Mouse (Mus musculus): ENCODE measurements around the gene Tmem253.
"Not testable (repeated sequence)": the region's sequence is repeated elsewhere in the genome, so short reads cannot be mapped to it uniquely, and the experiment has no call there.

Tmem253 gene

GRCm38 (mm10) chr14:52021138-52021529 lies 5.7 kb downstream of the Tmem253 start:
- in situ Hi-C loops (cut with MboI, MseI) = no loop called here

GRCm38 (mm10) chr14:52021568-52022212 lies 6.2 kb downstream of the Tmem253 start:
- in situ Hi-C loops (cut with MboI, MseI) = no loop called here

DNA sequence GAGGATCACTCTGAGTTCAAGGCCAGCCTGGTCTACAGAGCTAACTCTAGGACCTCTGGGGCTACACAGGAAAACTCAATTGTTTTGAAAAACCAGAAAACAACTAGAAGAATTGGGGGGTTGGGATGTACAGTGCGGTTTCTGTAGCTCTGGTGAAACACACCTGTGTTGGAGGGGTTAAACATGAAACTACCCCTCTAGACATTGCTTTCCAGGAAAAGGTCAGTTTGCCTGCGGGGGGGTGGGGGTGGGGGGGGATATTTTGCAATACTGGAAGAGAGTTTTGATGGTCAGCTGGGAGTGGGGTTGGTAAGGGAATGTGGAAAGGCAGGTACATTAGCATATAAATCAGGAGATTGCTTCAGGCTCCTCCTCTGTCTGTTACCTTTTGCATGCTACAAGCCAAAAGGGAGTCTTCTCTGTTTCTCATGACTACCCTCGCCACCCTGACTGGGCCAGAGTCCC lies 6.8 kb downstream of the Tmem253 start:
- in situ Hi-C loops (cut with MboI, MseI) = no loop called here

DNA sequence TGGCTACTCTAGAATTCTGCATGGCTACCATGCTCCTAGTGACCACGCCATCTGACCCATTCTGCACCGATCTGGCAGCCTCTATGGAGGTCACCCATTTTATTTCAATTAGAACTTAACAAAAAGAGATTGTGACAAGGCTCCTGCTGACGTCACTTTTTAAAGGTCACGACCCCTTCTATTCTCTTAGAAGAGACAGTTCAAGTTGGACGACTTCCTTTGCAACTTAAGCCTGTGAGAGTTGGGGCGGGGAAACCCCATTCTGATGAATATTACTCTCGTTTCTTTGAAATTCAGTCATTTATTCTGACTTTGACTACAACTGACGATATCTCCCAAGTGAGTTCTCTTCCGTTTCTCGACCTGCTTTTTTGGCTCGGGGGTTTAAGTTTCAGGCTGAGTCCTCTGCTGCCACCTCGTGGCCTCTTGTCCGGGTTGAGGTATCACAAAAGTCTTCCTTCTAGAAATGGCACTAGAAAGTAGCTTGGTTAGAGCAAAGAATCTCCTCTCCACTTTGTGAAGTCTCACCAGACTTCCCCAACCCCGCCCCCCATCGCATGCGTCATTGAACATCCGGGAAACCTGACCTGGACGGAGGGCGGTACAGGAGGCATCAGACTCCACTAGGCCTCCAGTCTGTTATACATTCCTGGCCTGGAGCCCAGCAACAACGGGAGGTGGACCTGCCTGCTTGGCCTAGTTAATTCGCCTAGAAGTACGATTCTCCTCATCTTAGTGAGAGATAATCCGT lies 7.4 kb downstream of the Tmem253 start:
- in situ Hi-C loops (cut with MboI, MseI) = no loop called here

GRCm38 (mm10) chr14:52024133-52024532 lies 8.7 kb downstream of the Tmem253 start:
- in situ Hi-C loops (cut with MboI, MseI) = no loop called here

GRCm38 (mm10) chr14:52026342-52026741 lies 10.9 kb downstream of the Tmem253 start:
- in situ Hi-C loops (cut with MboI, MseI) = no loop called here

DNA sequence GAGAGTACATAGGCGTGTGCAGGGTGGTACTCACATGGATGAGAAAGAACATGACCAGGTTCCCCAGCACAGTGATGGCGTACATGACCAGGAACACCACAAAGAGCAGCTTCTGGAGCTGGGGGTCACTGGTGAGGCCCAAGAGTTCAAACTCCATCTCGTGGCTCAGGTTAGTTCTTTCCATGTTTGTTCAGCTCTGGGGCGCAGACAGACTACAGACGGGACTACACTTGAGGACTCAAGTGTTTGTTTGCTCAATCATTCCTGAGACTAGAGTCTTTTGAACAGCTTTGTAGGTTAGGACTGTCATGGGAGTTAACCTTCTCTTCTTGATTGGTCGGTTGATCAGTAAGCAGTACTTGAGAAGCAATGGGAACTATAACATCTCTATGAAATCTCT lies 20.5 kb downstream of the Tmem253 start:
- in situ Hi-C loops (cut with MboI, MseI) = no loop called here

- in situ Hi-C loops (cut with MboI, MseI) = no loop called here
Measured at GRCm38 (mm10) chr14:52039332-52039731, 23.9 kb downstream of the Tmem253 start.

DNA sequence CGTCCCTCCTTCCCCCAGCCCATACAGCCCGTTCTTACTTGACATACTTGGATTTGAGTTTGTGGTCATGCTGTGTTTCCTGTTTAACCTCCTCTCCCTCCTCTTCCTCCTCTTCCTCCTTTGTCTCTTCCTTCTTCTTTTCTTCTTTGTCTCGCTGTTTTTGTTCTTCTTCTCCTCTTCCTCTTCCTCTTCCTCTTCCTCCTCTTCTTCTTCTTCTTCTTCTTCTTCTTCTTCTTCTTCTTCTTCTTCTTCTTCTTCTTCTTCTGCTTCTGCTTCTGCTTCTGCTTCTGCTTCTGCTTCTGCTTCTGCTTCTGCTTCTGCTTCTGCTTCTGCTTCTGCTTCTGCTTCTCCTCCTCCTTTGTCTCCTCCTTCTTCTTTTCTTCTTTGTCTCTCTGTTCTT lies 26.9 kb downstream of the Tmem253 start, which contains the start of gene Olfr221:
Gene Olfr221, minus strand, starts transcription at position 101 of the 400 bp plus-strand sequence.
- in situ Hi-C loops (cut with MboI, MseI) = not testable (repeated sequence)

DNA sequence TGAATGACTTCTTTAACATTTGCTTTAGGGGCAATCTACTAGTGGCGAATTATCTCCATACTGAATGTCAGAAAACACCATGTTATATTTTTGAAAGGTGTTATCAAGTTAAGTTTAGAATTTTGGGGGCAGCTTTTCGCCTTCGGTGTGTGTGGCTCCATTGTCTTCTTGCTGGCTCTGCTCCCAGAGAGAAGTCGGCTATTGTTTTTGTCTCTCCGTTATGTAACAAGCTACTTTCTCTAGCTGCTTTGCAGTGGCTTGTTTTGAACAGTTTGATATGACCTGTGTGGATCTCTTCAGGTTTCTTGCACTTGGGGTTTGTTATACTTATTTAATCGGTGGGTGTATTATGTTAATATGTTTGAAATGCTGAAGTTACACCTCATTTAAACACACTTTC lies 28.0 kb downstream of the Tmem253 start:
- in situ Hi-C loops (cut with MboI, MseI) = no loop called here

- in situ Hi-C loops (cut with MboI, MseI) = no loop called here
Measured at GRCm38 (mm10) chr14:52044901-52045678, 29.6 kb downstream of the Tmem253 start.

GRCm38 (mm10) chr14:52045966-52046565 lies 30.6 kb downstream of the Tmem253 start:
- in situ Hi-C loops (cut with MboI, MseI) = no loop called here

GRCm38 (mm10) chr14:52052720-52053119 lies 37.3 kb downstream of the Tmem253 start:
- in situ Hi-C loops (cut with MboI, MseI) = not testable (repeated sequence)

DNA sequence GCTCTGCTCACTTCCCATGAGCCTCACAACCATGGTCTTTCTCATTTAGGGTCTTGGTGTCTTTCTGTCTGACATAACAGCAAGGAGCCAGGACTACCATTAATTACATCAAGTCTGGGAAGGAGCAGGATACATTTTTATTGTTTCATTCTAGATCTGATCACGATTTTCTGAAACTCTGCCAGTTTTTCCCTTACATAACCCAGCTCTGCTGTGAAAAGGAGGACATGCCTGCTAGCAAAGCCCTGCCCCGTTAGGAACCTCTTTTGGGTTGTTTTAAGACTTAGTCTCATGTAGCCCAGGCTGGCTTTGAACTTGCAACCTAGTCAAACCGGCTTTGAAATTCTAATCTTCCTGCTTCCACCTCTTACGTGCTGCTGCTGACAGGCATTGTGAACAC lies 44.5 kb downstream of the Tmem253 start:
- in situ Hi-C loops (cut with MboI, MseI) = no loop called here

DNA sequence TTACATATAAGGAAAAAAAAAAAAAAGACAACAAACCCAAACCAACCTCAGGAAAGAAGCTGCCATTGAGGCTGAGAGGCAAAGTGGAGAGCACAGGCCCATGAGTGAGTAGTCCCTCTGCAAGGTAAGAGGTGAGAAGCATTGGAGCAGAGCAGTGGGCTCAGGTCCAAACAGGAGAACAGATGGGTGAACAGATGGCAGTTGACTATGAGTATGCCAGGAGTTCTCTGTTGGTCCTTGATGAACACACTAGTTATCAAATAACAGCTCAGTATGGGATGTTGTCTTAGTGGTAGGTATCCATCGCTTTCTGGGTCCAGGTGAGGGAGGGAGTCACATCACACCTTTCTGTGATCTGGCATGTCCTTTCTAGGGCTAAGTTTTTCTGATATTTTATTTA lies 45.3 kb downstream of the Tmem253 start:
- in situ Hi-C loops (cut with MboI, MseI) = no loop called here

- in situ Hi-C loops (cut with MboI, MseI) = no loop called here
Measured at GRCm38 (mm10) chr14:52061798-52062197, 46.3 kb downstream of the Tmem253 start.

GRCm38 (mm10) chr14:52066135-52066534 lies 50.7 kb downstream of the Tmem253 start:
- in situ Hi-C loops (cut with MboI, MseI) = no loop called here

All from T-helper 2 cell (primary cell).